Mouse (Mus musculus): ENCODE results near the gene Fgr.
"Not testable (repeated sequence)": the region's sequence is repeated elsewhere in the genome, so short reads cannot be mapped to it uniquely, and the experiment has no call there.

Gene Fgr

GRCm38 (mm10) chr4:132973814-132974398 lies at the start of gene Fgr:
Gene Fgr, plus strand, starts transcription at chr4:132974095.
- DNase-seq, result no peak

GRCm38 (mm10) chr4:132926520-132926919 lies 47.4 kb upstream of the Fgr start:
- not testable (repeated sequence) for DNase-seq

- peak; percentile 29 for DNase-seq
Observed at GRCm38 (mm10) chr4:132930784-132931183, 43.1 kb upstream of the Fgr start.

- no peak for DNase-seq
Observed at GRCm38 (mm10) chr4:132932752-132933404, 41.0 kb upstream of the Fgr start.

- DNase-seq, result no peak
Observed at GRCm38 (mm10) chr4:132934639-132935038, 39.3 kb upstream of the Fgr start.

GRCm38 (mm10) chr4:132938181-132938941 lies 35.5 kb upstream of the Fgr start:
- DNase-seq, result peak; percentile 50

GRCm38 (mm10) chr4:132939421-132940127 lies 34.3 kb upstream of the Fgr start:
- DNase-seq, result peak; percentile 82

GRCm38 (mm10) chr4:132941012-132941729 lies 32.7 kb upstream of the Fgr start:
- DNase-seq, result no peak

DNA sequence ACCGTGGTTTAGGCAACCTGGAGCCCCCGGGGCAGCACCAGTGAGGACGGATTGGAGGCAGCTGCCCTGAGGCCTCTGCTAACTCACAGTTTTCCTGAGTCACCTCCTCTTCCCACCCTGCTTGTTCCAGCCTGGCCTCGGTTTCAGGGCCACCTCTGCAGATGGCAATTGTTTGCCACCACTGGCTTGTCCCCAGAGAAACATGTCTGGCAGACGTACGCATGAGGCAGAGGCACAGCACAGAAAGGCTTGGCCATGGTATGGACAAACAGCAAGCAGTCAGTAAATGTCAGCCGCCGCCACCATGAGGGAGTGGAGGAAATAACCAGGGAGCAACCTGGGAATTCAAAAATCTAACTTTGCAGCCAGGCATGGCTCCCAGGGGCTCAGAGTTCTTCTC lies 30.8 kb upstream of the Fgr start:
- no peak for DNase-seq

DNA sequence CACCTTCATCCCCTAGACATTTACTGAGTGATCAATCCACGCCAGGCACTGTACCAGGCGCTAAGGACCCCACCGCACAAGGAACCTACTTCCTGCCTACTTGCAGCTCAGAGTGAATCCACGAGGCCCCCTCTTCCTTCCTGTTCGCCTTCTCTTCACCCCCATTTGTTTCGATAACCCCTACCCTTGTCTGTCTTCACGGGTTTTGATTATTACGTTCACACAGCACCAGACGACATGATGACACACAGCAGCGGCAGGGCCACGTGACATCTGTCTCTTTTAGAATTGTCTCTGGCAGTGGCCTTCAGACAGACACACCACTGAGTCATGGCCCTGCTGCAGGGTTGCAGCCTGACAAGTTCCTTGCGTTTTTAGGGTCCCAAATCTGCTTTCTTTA lies 29.8 kb upstream of the Fgr start:
- DNase-seq, result no peak

DNA sequence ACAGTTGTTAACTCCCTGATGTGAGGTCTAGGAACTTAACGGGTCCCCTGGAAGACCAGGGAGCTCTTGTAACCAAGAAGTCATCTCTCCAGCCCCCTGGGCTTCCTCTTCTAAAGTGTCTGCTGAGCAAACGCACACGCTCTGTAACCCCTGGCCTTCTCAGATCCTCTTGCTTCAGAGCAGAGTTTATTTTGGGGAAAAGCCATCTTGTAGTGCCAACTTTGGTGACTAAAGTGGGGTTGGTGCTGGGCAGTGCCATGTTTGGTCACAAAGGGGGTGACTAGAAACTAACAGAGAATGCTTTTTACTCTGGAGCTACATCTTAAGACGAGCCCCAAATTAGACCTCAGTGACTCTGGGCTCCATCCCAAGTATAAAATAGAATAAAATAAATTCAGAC lies 29.1 kb upstream of the Fgr start:
- DNase-seq, result no peak

DNA sequence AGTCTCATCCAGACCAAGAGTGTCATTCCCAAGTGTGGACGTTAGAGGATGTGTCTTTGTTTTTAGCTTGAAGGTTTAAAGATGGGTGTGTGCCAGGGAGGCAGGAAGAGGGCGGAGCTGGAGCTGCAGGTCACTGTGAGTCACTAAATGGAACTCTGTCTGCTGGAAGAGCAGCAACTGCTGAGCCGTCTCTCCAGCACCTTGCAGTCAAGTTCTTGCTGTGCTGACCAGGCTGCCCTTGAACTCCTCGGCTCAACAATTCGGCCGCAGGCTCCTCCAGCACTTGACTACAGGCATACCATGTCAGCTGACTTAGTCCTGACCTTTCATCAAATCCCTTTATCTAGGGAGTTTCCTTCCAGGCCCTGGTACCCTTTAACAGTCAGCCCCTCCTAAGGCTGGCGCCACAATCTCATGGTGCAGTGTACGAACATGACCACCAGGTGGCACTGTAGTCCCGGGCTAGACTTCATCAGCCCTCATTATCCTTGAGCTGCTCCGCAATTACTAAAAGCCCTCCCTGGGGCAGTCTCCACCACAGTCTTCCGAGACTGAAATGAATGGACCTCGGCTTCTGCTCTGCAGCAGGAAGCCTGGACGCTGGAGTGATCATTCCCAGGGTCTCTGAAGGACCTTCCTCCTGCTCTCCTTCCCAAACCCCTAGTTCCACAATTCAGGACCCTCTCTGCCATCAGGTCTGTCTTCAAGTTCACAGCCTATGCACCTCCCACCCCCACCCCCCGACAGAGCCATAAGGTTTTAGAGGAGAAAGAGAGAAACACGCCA lies 28.4 kb upstream of the Fgr start:
- peak; percentile 85 for DNase-seq

GRCm38 (mm10) chr4:132946047-132947001 lies 27.6 kb upstream of the Fgr start:
- DNase-seq, result peak; percentile 51

- no peak for DNase-seq
Observed at GRCm38 (mm10) chr4:132949882-132950532, 23.9 kb upstream of the Fgr start.

- no peak for DNase-seq
Observed at GRCm38 (mm10) chr4:132950999-132951398, 22.9 kb upstream of the Fgr start.

DNA sequence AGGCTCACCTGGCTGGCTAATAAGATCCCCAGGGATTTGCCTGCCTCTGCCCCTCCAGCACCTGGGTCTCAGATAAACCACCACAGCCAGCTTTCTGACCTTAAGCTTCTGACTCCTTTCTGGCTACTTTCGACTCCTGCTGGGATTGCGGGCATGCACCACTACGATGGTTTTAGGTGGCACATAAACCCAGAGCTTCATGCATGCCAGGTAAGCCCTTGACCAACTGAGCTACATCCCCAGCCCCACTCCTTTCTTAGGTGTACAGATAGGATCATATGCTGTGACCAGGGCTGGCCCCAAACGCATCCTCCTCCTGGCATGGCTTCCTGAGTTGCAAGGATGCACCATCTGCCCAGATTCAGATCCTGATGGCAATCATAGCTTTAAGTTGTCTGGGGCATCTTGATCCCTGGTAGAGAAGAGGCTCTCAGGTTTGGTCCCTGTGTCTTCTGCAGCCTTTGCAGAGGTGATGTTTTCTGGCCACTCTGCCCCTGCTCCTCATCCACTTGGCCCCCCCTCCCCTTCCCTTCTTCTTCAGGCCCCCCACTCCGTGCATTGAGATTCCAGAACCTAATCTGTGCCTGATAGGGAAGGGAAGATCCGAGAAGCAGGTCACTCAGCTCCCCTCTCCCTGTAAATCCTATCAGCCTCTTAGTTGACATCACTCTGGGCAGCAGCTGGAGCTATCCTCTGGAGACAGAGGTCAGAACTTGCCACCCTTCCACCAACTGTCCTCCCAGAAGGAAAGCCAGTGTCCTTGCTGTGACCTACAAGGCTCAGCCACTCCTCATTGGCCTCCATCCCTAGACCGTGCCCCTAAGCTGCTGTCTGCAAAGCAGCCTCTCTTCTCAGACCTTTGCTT lies 19.1 kb upstream of the Fgr start:
- DNase-seq, result no peak

DNA sequence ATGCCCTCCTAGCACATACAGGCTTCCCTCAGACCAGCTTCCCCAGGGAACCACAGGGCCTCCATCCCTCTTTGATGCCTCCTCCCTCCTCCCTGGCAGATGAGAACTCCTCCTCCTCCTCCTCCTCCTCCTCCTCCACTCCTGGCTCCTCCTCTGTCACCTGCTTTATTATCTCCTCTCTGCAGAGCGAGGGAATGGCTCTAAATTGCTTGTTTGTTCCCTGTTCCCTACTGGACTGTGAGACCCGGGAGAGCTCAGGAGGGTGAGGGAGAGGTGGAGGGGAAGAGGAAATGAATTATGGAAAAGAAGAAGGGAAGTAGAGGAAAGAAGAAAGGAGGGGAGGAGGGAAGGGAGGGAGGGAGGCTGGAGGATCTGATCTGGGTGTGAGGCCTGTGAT lies 18.5 kb upstream of the Fgr start:
- no peak for DNase-seq

GRCm38 (mm10) chr4:132958741-132959678 lies 14.9 kb upstream of the Fgr start:
- DNase-seq, result no peak

All from right cerebral cortex, postnatal 4 days (tissue).